10 mouse cellular contexts compared by ENCODE assay signal in genomic region chr10:67644280-67644679, GRCm38 (mm10).
DNase-seq lines count a peak whose midpoint lies in the region; ATAC-seq and TF ChIP-seq lines count a peak whose summit lies in the region.
"Had no signal": no experiment of that assay in that cellular context is flagged by ENCODE, and none has a peak within 500 bp of the region (broad histone marks: within the 10 kb centered on the region; RNA-seq: fewer than 3 reads in every experiment).

No protein-coding gene starts in this region.

- TF ChIP-seq POLR2A in MEL (IDR thresholded peaks at IDR 0.05; ENCODE audit: control insufficient read depth in 1 of 2, insufficient read depth in 1 of 2, low read depth in 1 of 2, low read length in 2 of 2, poor library complexity in 1 of 2) = no peak

- H3K9me3 ChIP-seq in MEL (replicated peaks; ENCODE audit: insufficient read depth, low read length) = no peaks in the 10 kb centered on the region
- no peaks in the 10 kb centered on the region for H3K9me3 ChIP-seq in heart, embryonic 16.5 days (replicated peaks; ENCODE audit: control insufficient read depth, low read length)
- H3K9me3 ChIP-seq: embryonic facial prominence, embryonic 15.5 days; limb, embryonic 15.5 days had no signal

- no peak for TF ChIP-seq CTCF in MEL (IDR thresholded peaks at IDR 0.05 in 2 of 3, conservative IDR thresholded peaks at IDR 0.05 in 1 of 3; ENCODE audit: control insufficient read depth in 1 of 3, insufficient read depth in 1 of 3, low read depth in 2 of 3, low read length in 3 of 3, poor library complexity in 1 of 3, severe bottlenecking in 1 of 3)

- no peak for TF ChIP-seq RAD21 in MEL (IDR thresholded peaks at IDR 0.05; ENCODE audit: low read depth, low read length)

- WGBS in heart, embryonic 16.5 days = 14% methylated on average over 1 of the region's 1 CpGs
- 72% methylated on average over 1 of the region's 1 CpGs for WGBS in macrophage (ENCODE audit: missing documents)

- H3K27ac ChIP-seq in MEL (ENCODE audit: control insufficient read depth, low read depth, low read length) (peak overlapping the region; percentile 42), macrophage (peak overlapping the region; percentile 77)
- H3K27ac ChIP-seq in heart, embryonic 16.5 days (ENCODE audit: low read length) = no peak overlapping the region
- H3K27ac ChIP-seq: embryonic facial prominence, embryonic 15.5 days; limb, embryonic 15.5 days had no signal

- H3K4me3 ChIP-seq in MEL (ENCODE audit: control insufficient read depth in 1 of 2, insufficient read depth in 1 of 2, low read depth in 2 of 2, low read length in 2 of 2) = no peak overlapping the region
- no peak overlapping the region for H3K4me3 ChIP-seq in heart, embryonic 16.5 days (ENCODE audit: low read length)
- no peak overlapping the region for H3K4me3 ChIP-seq in macrophage (ENCODE audit: inconsistent target)
- H3K4me3 ChIP-seq: embryonic facial prominence, embryonic 15.5 days; limb, embryonic 15.5 days had no signal

- no peaks in the 10 kb centered on the region for H3K27me3 ChIP-seq in MEL (ENCODE audit: control insufficient read depth in 1 of 2, insufficient read depth in 2 of 2, low read length in 2 of 2)
- no peaks in the 10 kb centered on the region for H3K27me3 ChIP-seq in heart, embryonic 16.5 days (ENCODE audit: control insufficient read depth, insufficient read depth, low read length)
- H3K27me3 ChIP-seq: embryonic facial prominence, embryonic 15.5 days had no signal

- peaks cover 0 to 5% of the 10 kb centered on the region in 2 experiments; a peak in 2 of 4 replicates for H3K36me3 ChIP-seq in MEL (ENCODE audit: control insufficient read depth in 1 of 2, insufficient read depth in 2 of 2, low read length in 2 of 2)
- H3K36me3 ChIP-seq in heart, embryonic 16.5 days (ENCODE audit: control insufficient read depth, insufficient read depth) = no peaks in the 10 kb centered on the region
- H3K36me3 ChIP-seq in macrophage (ENCODE audit: inconsistent target) = no peaks in the 10 kb centered on the region
- H3K36me3 ChIP-seq: embryonic facial prominence, embryonic 15.5 days; limb, embryonic 15.5 days had no signal

- H3K79me2 ChIP-seq in MEL (ENCODE audit: control insufficient read depth, insufficient read depth, low read length, poor library complexity) (no peaks in the 10 kb centered on the region), macrophage (ENCODE audit: inconsistent target) (no peaks in the 10 kb centered on the region)

- peak; percentile 25 for DNase-seq in adrenal gland, postnatal 14 days
- no peak for DNase-seq in adrenal gland, adult 18-20 months (ENCODE audit: low spot score in 2 of 2)
- peak; percentile 69 for DNase-seq in MEL (ENCODE audit: low read depth, low spot score)
- no peak for DNase-seq in cerebellum, postnatal 10 days
- no peak for DNase-seq in urinary bladder, postnatal 14 days (ENCODE audit: low spot score)
- no peak for DNase-seq in gastrocnemius, adult 8-10 months (ENCODE audit: low spot score in 2 of 2)

- 0 out of 2 replicates have a peak, but pooled peaks have one; percentile 49 for ATAC-seq in heart, embryonic 16.5 days (replicated peaks; ENCODE audit: extremely low read depth, insufficient read depth, low FRiP score)

- no peak overlapping the region for H3K4me2 ChIP-seq in heart, embryonic 16.5 days (ENCODE audit: low read depth, low read length)
- H3K4me2 ChIP-seq: embryonic facial prominence, embryonic 15.5 days; limb, embryonic 15.5 days had no signal

- peaks cover 0 to 8% of the 10 kb centered on the region in 2 experiments; a peak in 3 of 4 replicates for H3K4me1 ChIP-seq in MEL (ENCODE audit: control insufficient read depth in 1 of 2, insufficient read depth in 2 of 2, low read length in 2 of 2)
- H3K4me1 ChIP-seq in heart, embryonic 16.5 days (ENCODE audit: control insufficient read depth, insufficient read depth, low read length) = peaks cover 10% of the 10 kb centered on the region

- peak; percentile 62 to 73 for TF ChIP-seq EP300 in MEL (IDR thresholded peaks at IDR 0.05; ENCODE audit: low read depth in 1 of 2, low read length in 2 of 2)

- no peak overlapping the region for H3K9ac ChIP-seq in MEL (ENCODE audit: control insufficient read depth, low read depth, low read length, poor library complexity, severe bottlenecking)
- no peak overlapping the region for H3K9ac ChIP-seq in heart, embryonic 16.5 days (ENCODE audit: low read length)
- H3K9ac ChIP-seq: embryonic facial prominence, embryonic 15.5 days; limb, embryonic 15.5 days had no signal

TF ChIP-seq in MEL, 35 proteins besides CTCF, POLR2A, EP300 and RAD21:
- TF ChIP-seq POLR2AphosphoS5 (IDR thresholded peaks at IDR 0.05; ENCODE audit: borderline replicate concordance, low read depth, low read length) = no peak
- peak; percentile 57; the same call in 1 of the 2 replicates for TF ChIP-seq ETS1 (IDR thresholded peaks at IDR 0.05; ENCODE audit: low read depth, low read length)
- TF ChIP-seq RCOR1 (IDR thresholded peaks at IDR 0.05; ENCODE audit: low read depth, low read length) = 0 out of 2 replicates have a peak, but pooled peaks have one; percentile 15
- no peak for TF ChIP-seq ZMIZ1 (IDR thresholded peaks at IDR 0.05; ENCODE audit: low read depth, low read length)
- no peak for TF ChIP-seq MEF2A (IDR thresholded peaks at IDR 0.05; ENCODE audit: extremely low read depth, insufficient replicate concordance, low read depth, low read length, poor library complexity, severe bottlenecking)
- no peak for TF ChIP-seq MYB (IDR thresholded peaks at IDR 0.05; ENCODE audit: low read depth, low read length)
- TF ChIP-seq GATA1 (IDR thresholded peaks at IDR 0.05; ENCODE audit: low read depth, low read length) = peak; percentile 32; the same call in 1 of the 2 replicates
- TF ChIP-seq USF2 (IDR thresholded peaks at IDR 0.05; ENCODE audit: borderline replicate concordance in 1 of 2, insufficient read depth in 1 of 2, low read depth in 1 of 2, low read length in 2 of 2) = no peak
- TF ChIP-seq ZKSCAN1 (IDR thresholded peaks at IDR 0.05; ENCODE audit: low read depth, low read length) = no peak
- TF ChIP-seq POLR2AphosphoS2 (IDR thresholded peaks at IDR 0.05; ENCODE audit: low read length) = no peak
- TF ChIP-seq SIN3A (IDR thresholded peaks at IDR 0.05; ENCODE audit: low read length) = 0 out of 2 replicates have a peak, but pooled peaks have one; percentile 15
- no peak for TF ChIP-seq MXI1 (IDR thresholded peaks at IDR 0.05; ENCODE audit: low read depth, low read length)
- TF ChIP-seq NELFE (IDR thresholded peaks at IDR 0.05; ENCODE audit: low read depth, low read length) = no peak
- TF ChIP-seq ELF1 (IDR thresholded peaks at IDR 0.05; ENCODE audit: low read depth, low read length) = no peak
- no peak for TF ChIP-seq JUND (IDR thresholded peaks at IDR 0.05; ENCODE audit: low read depth, low read length)
- 0 out of 2 replicates have a peak, but pooled peaks have one; percentile 25 for TF ChIP-seq TCF12 (IDR thresholded peaks at IDR 0.05; ENCODE audit: low read depth, low read length)
- TF ChIP-seq CHD2 (IDR thresholded peaks at IDR 0.05; ENCODE audit: low read length) = peak; percentile 30; the same call in 1 of the 2 replicates

Comparison
In these comparisons a context has a peak if more than half of its experiments do, and no peak if none do; other contexts are left out.
1. DNase-seq: peak in adrenal gland, postnatal 14 days (single experiment) and MEL (single experiment); none in adrenal gland, adult 18-20 months (0 of 2), cerebellum, postnatal 10 days (0 of 2), urinary bladder, postnatal 14 days (single experiment) and gastrocnemius, adult 8-10 months (0 of 2).